Mouse (Mus musculus): ENCODE measurements around the gene Hist1h4d. TPM values are rescaled to one million over a fixed set of nuclear protein-coding genes. Genes with fewer than 3 reads are reported as not detected.
"Not testable (repeated sequence)": the region's sequence is repeated elsewhere in the genome, so short reads cannot be mapped to it uniquely, and the experiment has no call there.

The Hist1h4d gene
- polyA plus RNA-seq, 1 experiment from 2014 or later, result 51.7 TPM

DNA sequence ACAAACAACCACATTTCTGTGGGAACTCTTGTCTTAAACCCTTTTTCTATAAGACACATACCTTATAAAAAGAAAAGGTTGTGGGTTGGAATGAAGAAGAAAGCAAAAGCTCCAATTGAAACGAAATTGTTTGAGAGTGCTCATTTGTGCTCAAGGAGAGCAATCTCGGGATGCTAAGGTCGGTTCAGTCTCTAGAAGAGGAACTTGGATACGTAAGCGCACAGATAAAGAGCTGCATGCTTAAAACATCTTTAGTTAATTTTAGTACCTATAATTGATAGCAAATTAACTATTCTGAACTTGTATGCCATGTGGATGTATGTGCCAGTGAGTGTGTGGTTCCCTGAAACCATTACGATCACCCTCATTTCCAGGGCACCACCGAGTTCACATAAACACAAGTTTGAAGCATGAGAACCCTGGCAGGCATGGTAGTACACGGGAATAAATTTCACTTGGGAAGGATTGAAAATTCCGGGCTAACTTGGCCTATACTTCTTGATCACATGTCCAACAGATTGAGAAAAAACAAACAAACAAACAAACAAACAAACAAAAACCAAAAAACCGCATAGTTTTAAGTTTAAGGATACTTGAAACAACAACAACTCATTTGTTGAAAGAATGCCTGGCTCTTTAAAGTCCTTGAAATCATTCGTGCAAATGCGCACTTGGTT is 38.8 kb downstream of the Hist1h4d start:
- no peaks in the 10 kb centered on the region for H3K36me3 ChIP-seq (ENCODE audit: control insufficient read depth, insufficient read depth, low read length)
- ATAC-seq (replicated peaks; ENCODE audit: insufficient number of reproducible peaks, low FRiP score, low TSS enrichment), result no peak
- peak overlapping the region; percentile 98 for H3K4me2 ChIP-seq
- peak overlapping the region; percentile 96 for H3K27ac ChIP-seq (ENCODE audit: low read depth, low read length)
- no peaks in the 10 kb centered on the region for H3K9me3 ChIP-seq (replicated peaks; ENCODE audit: control insufficient read depth, low read length)
- H3K9ac ChIP-seq (ENCODE audit: low read depth, low read length), result peak overlapping the region; percentile 96
- WGBS (ENCODE audit: insufficient replicate concordance), result 49% methylated on average over 12 of the region's 12 CpGs
- H3K27me3 ChIP-seq (ENCODE audit: control insufficient read depth, insufficient read depth, low read length), result no peaks in the 10 kb centered on the region
- peaks cover 4% of the 10 kb centered on the region; the same call in 1 of the 2 replicates for H3K4me1 ChIP-seq (ENCODE audit: control insufficient read depth, insufficient read depth, low read length)
- peak overlapping the region; percentile 76 for H3K4me3 ChIP-seq (ENCODE audit: low read depth, low read length)

DNA sequence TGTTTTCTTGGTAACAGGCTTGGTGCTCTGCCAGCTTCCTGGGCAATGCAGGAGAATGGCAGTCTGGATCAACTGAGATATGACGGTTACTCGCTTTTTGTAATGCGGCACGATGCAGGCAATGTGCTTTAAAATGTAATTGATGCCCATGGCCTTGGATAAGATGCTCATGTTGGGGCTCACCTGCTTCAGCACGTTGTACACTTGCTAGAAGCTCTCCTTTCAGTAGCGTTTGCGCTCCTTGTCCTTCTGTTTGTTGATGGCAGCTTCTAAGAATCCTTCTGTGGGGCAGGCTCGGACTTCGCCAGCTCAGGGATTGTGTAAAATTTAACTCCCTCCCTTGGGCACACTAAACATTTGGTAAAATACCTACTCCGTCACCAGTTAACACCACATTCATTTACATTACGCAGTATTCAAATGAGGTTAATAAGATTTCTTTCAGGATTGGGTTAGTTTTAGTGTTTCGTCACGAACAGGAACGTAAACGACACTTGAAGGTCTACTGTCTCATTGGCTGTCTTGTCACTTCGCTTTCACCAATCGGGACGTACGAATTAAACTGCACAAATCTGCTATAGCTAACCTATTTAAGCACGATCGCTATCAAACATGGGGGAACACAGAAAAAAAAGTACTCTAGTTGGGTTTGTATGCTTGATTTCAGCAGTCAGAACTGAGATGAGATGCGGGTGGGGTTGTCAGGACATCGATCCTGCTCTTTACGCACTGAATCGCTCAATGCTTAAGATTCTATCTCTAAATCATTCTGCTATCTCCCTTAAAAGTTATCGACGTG is 39.5 kb downstream of the Hist1h4d start, which contains the start of gene Hist1h2be:
Gene Hist1h2be, minus strand, starts transcription at position 392 of the 799 bp plus-strand sequence.
- Histone ChIP-seq H3K9me3 (replicated peaks; ENCODE audit: control insufficient read depth, low read length) (no peaks in the 10 kb centered on the region), H3K9ac (ENCODE audit: low read depth, low read length) (peak within 1 kb of the TSS; percentile 96), H3K27ac (ENCODE audit: low read depth, low read length) (peak within 1 kb of the TSS; percentile 96), H3K36me3 (ENCODE audit: control insufficient read depth, insufficient read depth, low read length) (no peaks in the 10 kb centered on the region), H3K4me3 (ENCODE audit: low read depth, low read length) (peak within 1 kb of the TSS; percentile 76), H3K4me2 (peak within 1 kb of the TSS; percentile 98), H3K4me1 (ENCODE audit: control insufficient read depth, insufficient read depth, low read length) (peaks cover 4% of the 10 kb centered on the region; the same call in 1 of the 2 replicates), H3K27me3 (ENCODE audit: control insufficient read depth, insufficient read depth, low read length) (no peaks in the 10 kb centered on the region)
- under 1% methylated on average over 27 of the region's 27 CpGs for WGBS (ENCODE audit: insufficient replicate concordance)
- ATAC-seq (replicated peaks; ENCODE audit: insufficient number of reproducible peaks, low FRiP score, low TSS enrichment), result peak; percentile 70

DNA sequence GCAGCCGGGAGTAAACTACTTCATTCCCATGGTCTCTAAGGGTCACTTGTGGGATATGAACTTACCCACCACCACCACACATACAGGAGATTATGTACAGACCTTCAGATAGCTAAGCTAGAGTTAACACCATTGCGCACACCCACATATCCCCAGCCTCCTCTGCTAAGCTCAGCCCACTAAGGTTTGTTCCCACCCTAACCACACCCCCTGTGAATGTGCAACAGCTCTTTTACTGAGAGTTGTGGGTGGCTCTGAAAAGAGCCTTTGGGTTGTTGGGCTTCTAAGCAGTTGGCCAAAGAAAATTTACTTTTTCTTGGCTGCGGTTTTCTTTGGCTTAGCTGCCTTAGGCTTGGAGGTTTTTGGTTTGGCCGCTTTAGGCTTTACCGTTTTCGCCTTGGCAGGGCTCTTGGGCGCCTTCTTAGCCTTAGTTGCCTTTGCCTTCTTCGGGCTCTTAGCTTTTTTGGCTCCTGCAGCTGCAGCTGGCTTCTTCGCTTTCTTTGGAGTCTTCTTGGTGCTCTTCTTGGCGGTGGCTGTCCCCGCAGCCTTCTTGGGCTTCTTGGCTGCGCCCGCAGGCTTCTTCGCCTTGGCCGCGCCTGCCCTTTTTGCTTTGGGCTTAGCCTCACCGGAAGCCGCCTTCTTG is 40.3 kb downstream of the Hist1h4d start:
- H3K36me3 ChIP-seq (ENCODE audit: control insufficient read depth, insufficient read depth, low read length), result no peaks in the 10 kb centered on the region
- peak overlapping the region; percentile 76 for H3K4me3 ChIP-seq (ENCODE audit: low read depth, low read length)
- peaks cover 4% of the 10 kb centered on the region; the same call in 1 of the 2 replicates for H3K4me1 ChIP-seq (ENCODE audit: control insufficient read depth, insufficient read depth, low read length)
- H3K9ac ChIP-seq (ENCODE audit: low read depth, low read length), result peak overlapping the region; percentile 96
- peak overlapping the region; percentile 96 for H3K27ac ChIP-seq (ENCODE audit: low read depth, low read length)
- no peaks in the 10 kb centered on the region for H3K9me3 ChIP-seq (replicated peaks; ENCODE audit: control insufficient read depth, low read length)
- peak overlapping the region; percentile 98 for H3K4me2 ChIP-seq
- peak; percentile 86 for ATAC-seq (replicated peaks; ENCODE audit: insufficient number of reproducible peaks, low FRiP score, low TSS enrichment)
- no peaks in the 10 kb centered on the region for H3K27me3 ChIP-seq (ENCODE audit: control insufficient read depth, insufficient read depth, low read length)
- under 1% methylated on average over 18 of the region's 18 CpGs for WGBS (ENCODE audit: insufficient replicate concordance)

DNA sequence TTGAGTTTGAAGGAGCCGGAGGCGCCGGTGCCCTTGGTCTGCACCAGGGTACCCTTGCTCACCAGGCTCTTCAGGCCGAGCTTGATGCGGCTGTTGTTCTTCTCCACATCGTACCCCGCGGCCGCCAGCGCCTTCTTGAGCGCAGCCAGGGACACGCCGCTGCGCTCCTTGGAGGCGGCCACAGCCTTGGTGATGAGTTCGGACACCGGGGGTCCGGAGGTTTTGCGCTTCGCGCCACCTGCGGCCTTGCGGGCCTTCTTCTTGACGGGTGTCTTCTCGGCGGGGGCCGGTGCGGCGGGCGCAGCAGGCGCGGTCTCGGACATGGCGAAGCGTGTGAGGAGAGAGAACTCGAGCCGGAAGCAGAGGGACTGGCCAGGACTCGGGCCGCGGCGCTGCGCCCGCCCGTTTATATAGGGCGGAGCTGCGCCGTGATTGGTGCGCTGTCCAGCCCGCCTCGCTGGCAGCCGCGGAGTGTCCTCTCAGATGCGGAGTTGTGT is 40.8 kb downstream of the Hist1h4d start, which contains the start of gene Hist1h1e:
Gene Hist1h1e, minus strand, starts transcription at position 384 of the 497 bp plus-strand sequence.
- under 1% methylated on average over 51 of the region's 53 CpGs for WGBS (ENCODE audit: insufficient replicate concordance)
- not testable (repeated sequence) for H3K4me1 ChIP-seq (ENCODE audit: control insufficient read depth, insufficient read depth, low read length); H3K27me3 ChIP-seq (ENCODE audit: control insufficient read depth, insufficient read depth, low read length); H3K36me3 ChIP-seq (ENCODE audit: control insufficient read depth, insufficient read depth, low read length); H3K9me3 ChIP-seq (replicated peaks; ENCODE audit: control insufficient read depth, low read length)
- Histone ChIP-seq H3K27ac (ENCODE audit: low read depth, low read length) (peak within 1 kb of the TSS; percentile 96), H3K4me2 (peak within 1 kb of the TSS; percentile 98), H3K4me3 (ENCODE audit: low read depth, low read length) (peak within 1 kb of the TSS; percentile 76), H3K9ac (ENCODE audit: low read depth, low read length) (peak within 1 kb of the TSS; percentile 96)
- peak; percentile 91 for ATAC-seq (replicated peaks; ENCODE audit: insufficient number of reproducible peaks, low FRiP score, low TSS enrichment)

DNA sequence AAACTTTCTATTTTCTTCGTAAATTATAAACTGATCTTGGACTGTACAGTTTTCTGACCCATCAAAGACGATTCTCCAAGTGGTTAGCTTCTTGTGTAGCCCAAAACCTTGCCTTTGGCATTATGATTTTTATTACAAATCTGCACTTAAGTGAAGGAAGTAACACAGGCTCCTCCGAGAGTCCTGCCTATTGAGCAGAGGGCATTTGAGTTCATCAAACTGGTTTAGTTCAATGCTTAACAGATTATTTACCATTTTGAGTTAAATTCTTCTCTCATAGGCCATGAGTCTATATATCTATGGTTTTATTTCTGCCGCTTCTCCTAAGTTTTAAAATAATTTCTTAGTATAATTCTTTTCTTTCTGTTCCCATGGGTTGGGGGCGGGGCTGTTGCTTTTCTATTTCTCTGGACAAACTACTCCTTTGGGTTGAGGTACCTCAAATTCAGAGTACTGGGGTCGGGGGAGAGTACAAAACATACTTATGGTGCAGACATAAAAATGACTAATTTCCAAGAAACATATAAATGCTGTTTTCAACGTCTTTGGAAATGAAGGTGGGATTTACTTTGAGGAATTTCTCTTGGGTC is 41.6 kb downstream of the Hist1h4d start:
- no peaks in the 10 kb centered on the region for H3K36me3 ChIP-seq (ENCODE audit: control insufficient read depth, insufficient read depth, low read length)
- H3K9ac ChIP-seq (ENCODE audit: low read depth, low read length), result peak overlapping the region; percentile 96
- 28% methylated on average over 7 of the region's 7 CpGs for WGBS (ENCODE audit: insufficient replicate concordance)
- H3K27ac ChIP-seq (ENCODE audit: low read depth, low read length), result peak overlapping the region; percentile 96
- H3K9me3 ChIP-seq (replicated peaks; ENCODE audit: control insufficient read depth, low read length), result no peaks in the 10 kb centered on the region
- peak overlapping the region; percentile 98 for H3K4me2 ChIP-seq
- peak overlapping the region; percentile 76 for H3K4me3 ChIP-seq (ENCODE audit: low read depth, low read length)
- peaks cover 4% of the 10 kb centered on the region; the same call in 1 of the 2 replicates for H3K4me1 ChIP-seq (ENCODE audit: control insufficient read depth, insufficient read depth, low read length)
- H3K27me3 ChIP-seq (ENCODE audit: control insufficient read depth, insufficient read depth, low read length), result no peaks in the 10 kb centered on the region
- ATAC-seq (replicated peaks; ENCODE audit: insufficient number of reproducible peaks, low FRiP score, low TSS enrichment), result no peak

DNA sequence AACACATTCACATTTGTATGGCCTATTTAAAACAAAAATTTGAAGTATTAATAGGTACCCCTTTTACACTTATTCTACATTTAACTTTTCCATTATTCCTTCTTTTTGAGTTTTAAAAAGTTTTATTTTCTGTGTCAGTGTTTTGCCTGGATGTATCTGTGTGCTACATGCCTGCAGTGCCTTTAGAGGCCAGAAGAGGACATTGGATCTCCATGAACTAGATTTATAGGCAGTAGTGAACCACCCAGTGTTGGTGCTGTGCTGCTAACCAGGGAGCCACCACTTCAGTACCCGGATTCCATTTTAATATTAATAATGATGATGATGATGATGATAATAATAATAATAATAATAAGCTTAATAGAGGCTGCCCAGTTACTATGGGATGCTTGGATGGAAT is 49.3 kb downstream of the Hist1h4d start:
- H3K9me3 ChIP-seq (replicated peaks; ENCODE audit: control insufficient read depth, low read length), result no peaks in the 10 kb centered on the region
- H3K4me3 ChIP-seq (ENCODE audit: low read depth, low read length), result no peak overlapping the region
- no peak overlapping the region for H3K27ac ChIP-seq (ENCODE audit: low read depth, low read length)
- no peak for ATAC-seq (replicated peaks; ENCODE audit: insufficient number of reproducible peaks, low FRiP score, low TSS enrichment)
- 29% methylated on average over 1 of the region's 1 CpGs for WGBS (ENCODE audit: insufficient replicate concordance)
- no peaks in the 10 kb centered on the region for H3K4me1 ChIP-seq (ENCODE audit: control insufficient read depth, insufficient read depth, low read length)
- H3K9ac ChIP-seq (ENCODE audit: low read depth, low read length), result no peak overlapping the region
- no peaks in the 10 kb centered on the region for H3K36me3 ChIP-seq (ENCODE audit: control insufficient read depth, insufficient read depth, low read length)
- no peaks in the 10 kb centered on the region for H3K27me3 ChIP-seq (ENCODE audit: control insufficient read depth, insufficient read depth, low read length)
- no peak overlapping the region for H3K4me2 ChIP-seq

All from heart, embryonic 11.5 days (tissue).